Mouse (Mus musculus): ENCODE measurements around the gene Gm20696.

Gene Gm20696

GRCm38 (mm10) chr6:99666318-99667171 is at the start of gene Gm20696, which contains the start of gene Eif4e3:
Gene Gm20696 (minus strand): TSS chr6:99666797.
Gene Eif4e3 (minus strand): TSS chr6:99666771.
- DNase-seq (ENCODE audit: low spot score) = no peak

- no peak for DNase-seq (ENCODE audit: low spot score)
Measured at GRCm38 (mm10) chr6:99715913-99716312, 49.3 kb upstream of the Gm20696 start.

- no peak for DNase-seq (ENCODE audit: low spot score)
Measured at GRCm38 (mm10) chr6:99715191-99715590, 48.6 kb upstream of the Gm20696 start.

- no peak for DNase-seq (ENCODE audit: low spot score)
Measured at GRCm38 (mm10) chr6:99713256-99713655, 46.7 kb upstream of the Gm20696 start.

- no peak for DNase-seq (ENCODE audit: low spot score)
Measured at GRCm38 (mm10) chr6:99711576-99712101, 45.0 kb upstream of the Gm20696 start.

GRCm38 (mm10) chr6:99700484-99700883 is 33.9 kb upstream of the Gm20696 start:
- DNase-seq (ENCODE audit: low spot score) = no peak

- no peak for DNase-seq (ENCODE audit: low spot score)
Measured at GRCm38 (mm10) chr6:99692916-99693841, 26.6 kb upstream of the Gm20696 start.

- no peak for DNase-seq (ENCODE audit: low spot score)
Measured at GRCm38 (mm10) chr6:99692206-99692915, 25.8 kb upstream of the Gm20696 start, which contains the start of gene Gpr27. Gene Gpr27 (plus strand): TSS chr6:99692679.

- no peak for DNase-seq (ENCODE audit: low spot score)
Measured at GRCm38 (mm10) chr6:99691666-99692205, 25.1 kb upstream of the Gm20696 start.

- DNase-seq (ENCODE audit: low spot score) = no peak
Measured at GRCm38 (mm10) chr6:99688513-99688912, 21.9 kb upstream of the Gm20696 start.

GRCm38 (mm10) chr6:99684899-99685298 is 18.3 kb upstream of the Gm20696 start:
- DNase-seq (ENCODE audit: low spot score) = peak; percentile 20

GRCm38 (mm10) chr6:99683974-99684373 is 17.4 kb upstream of the Gm20696 start:
- DNase-seq (ENCODE audit: low spot score) = no peak

GRCm38 (mm10) chr6:99678108-99678507 is 11.5 kb upstream of the Gm20696 start:
- DNase-seq (ENCODE audit: low spot score) = no peak

- DNase-seq (ENCODE audit: low spot score) = no peak
Measured at GRCm38 (mm10) chr6:99677325-99677724, 10.7 kb upstream of the Gm20696 start.

- DNase-seq (ENCODE audit: low spot score) = no peak
Measured at GRCm38 (mm10) chr6:99674482-99674881, 7.9 kb upstream of the Gm20696 start.

- DNase-seq (ENCODE audit: low spot score) = no peak
Measured at GRCm38 (mm10) chr6:99671768-99672167, 5.2 kb upstream of the Gm20696 start.

GRCm38 (mm10) chr6:99670481-99671119 is 4.0 kb upstream of the Gm20696 start:
- DNase-seq (ENCODE audit: low spot score) = no peak

GRCm38 (mm10) chr6:99669481-99670325 is 3.1 kb upstream of the Gm20696 start:
- DNase-seq (ENCODE audit: low spot score) = no peak

- DNase-seq (ENCODE audit: low spot score) = no peak
Measured at GRCm38 (mm10) chr6:99667290-99667689, 693 bp upstream of the Gm20696 start.
